Mouse (Mus musculus) embryonic facial prominence, embryonic 12.5 days (tissue): ENCODE results near the gene Leap2. TPM values are rescaled to one million over a fixed set of nuclear protein-coding genes. Genes with fewer than 3 reads are reported as not detected.

Experiments
- ATAC-seq: fragments of 200-750 bp; cut with Nextera tagmentation; 2 replicates; pipeline ENCODE4 v1.8.0; 2017; ENCODE audit not compliant: insufficient number of reproducible peaks, insufficient read depth, low FRiP score, low TSS enrichment
- H3K27ac ChIP-seq: fragments of 300-500 bp; sonication (generic); 2 replicates; pipeline ENCODE4 v1.5.1; 2016; ENCODE audit warnings: mild to moderate bottlenecking
- H3K27me3 ChIP-seq: fragments of 300-500 bp; sonication (generic); 2 replicates; pipeline ENCODE4 v1.6.1; 2016; ENCODE audit warnings: mild to moderate bottlenecking, moderate library complexity
- H3K36me3 ChIP-seq: fragments of 300-500 bp; sonication (generic); 2 replicates; pipeline ENCODE4 v1.6.1; 2016; ENCODE audit warnings: mild to moderate bottlenecking
- H3K4me1 ChIP-seq: fragments of 300-500 bp; sonication (generic); 2 replicates; pipeline ENCODE4 v1.6.1; 2016
- H3K4me2 ChIP-seq: fragments of 300-500 bp; sonication (generic); replicated peaks from 2 replicates; pipeline ENCODE4 v1.6.1; 2016; ENCODE audit warnings: mild to moderate bottlenecking, moderate library complexity
- H3K4me3 ChIP-seq: fragments of 300-500 bp; sonication (generic); 2 replicates; pipeline ENCODE4 v1.5.1; 2016; ENCODE audit warnings: mild to moderate bottlenecking
- H3K9ac ChIP-seq: fragments of 300-500 bp; sonication (generic); 2 replicates; pipeline ENCODE4 v1.6.1; 2016; ENCODE audit warnings: mild to moderate bottlenecking, moderate library complexity
- H3K9me3 ChIP-seq: fragments of 300-500 bp; sonication (generic); 2 replicates; pipeline ENCODE4 v1.6.1; 2016; ENCODE audit warnings: mild to moderate bottlenecking, moderate library complexity
- WGBS: fragments of 180-500 bp; shearing (Covaris S2); methylation state at CpG from one replicate; pipeline ENCODE4 v1.1.7; 2016; 5-methylcytosine and 5-hydroxymethylcytosine counted together
- microRNA-seq: library from miRNA; unstranded; fragments of <30 nt; microRNA quantifications from one replicate; pipeline ENCODE4, GENCODE M21; 2017
- polyA plus RNA-seq: library from polyadenylated mRNA; unstranded; fragments of >200 nt; fragmentation: Nextera tagmentation; extraction: Ambion mirVana; gene quantifications from 2 replicates; pipeline ENCODE4 v1.2.1, GENCODE M21; 2016

Leap2 gene
- polyA plus RNA-seq, 1 experiment from 2014 or later, result 0.56 TPM

- WGBS, result 68% methylated on average over 2 of the region's 2 CpGs
- H3K4me2 ChIP-seq, result no peak overlapping the region
- no peak overlapping the region for H3K9ac ChIP-seq
- H3K27ac ChIP-seq, result no peak overlapping the region; the same call in 1 of the 2 replicates
- H3K4me1 ChIP-seq, result peaks cover 5% of the 10 kb centered on the region
- no peaks in the 10 kb centered on the region for H3K9me3 ChIP-seq
- no peaks in the 10 kb centered on the region for H3K27me3 ChIP-seq
- no peak overlapping the region for H3K4me3 ChIP-seq
- H3K36me3 ChIP-seq, result peaks cover 20% of the 10 kb centered on the region
- ATAC-seq, result no peak
Observed at GRCm38 (mm10) chr11:53424826-53425225, 1.9 kb upstream of the Leap2 start.

GRCm38 (mm10) chr11:53418048-53418447 lies 4.9 kb downstream of the Leap2 start:
- no peaks in the 10 kb centered on the region for H3K27me3 ChIP-seq
- ATAC-seq, result no peak
- peaks cover 70% of the 10 kb centered on the region for H3K36me3 ChIP-seq

GRCm38 (mm10) chr11:53413871-53414270 lies 9.1 kb downstream of the Leap2 start:
- H3K4me1 ChIP-seq, result no peaks in the 10 kb centered on the region
- no peaks in the 10 kb centered on the region for H3K9me3 ChIP-seq
- 93% methylated on average over 4 of the region's 4 CpGs for WGBS
- H3K4me2 ChIP-seq, result no peak overlapping the region
- H3K9ac ChIP-seq, result no peak overlapping the region
- no peak overlapping the region for H3K27ac ChIP-seq
- no peak overlapping the region for H3K4me3 ChIP-seq
- H3K27me3 ChIP-seq, result no peaks in the 10 kb centered on the region
- no peak for ATAC-seq
- peaks cover 87% of the 10 kb centered on the region for H3K36me3 ChIP-seq

More at GRCm38 (mm10) chr11:53418048-53418447, 4.9 kb downstream of the Leap2 start:
- no peaks in the 10 kb centered on the region for H3K4me1 ChIP-seq
- H3K9me3 ChIP-seq, result no peaks in the 10 kb centered on the region
- H3K4me3 ChIP-seq, result no peak overlapping the region
- no peak overlapping the region for H3K27ac ChIP-seq
- H3K9ac ChIP-seq, result no peak overlapping the region
- no peak overlapping the region for H3K4me2 ChIP-seq

- no peaks in the 10 kb centered on the region for H3K27me3 ChIP-seq
- H3K4me1 ChIP-seq, result no peaks in the 10 kb centered on the region
- ATAC-seq, result no peak
- no peak overlapping the region for H3K9ac ChIP-seq
- H3K9me3 ChIP-seq, result no peaks in the 10 kb centered on the region
- no peak overlapping the region for H3K27ac ChIP-seq
- H3K4me2 ChIP-seq, result no peak overlapping the region
- H3K36me3 ChIP-seq, result peaks cover 84% of the 10 kb centered on the region
- no peak overlapping the region for H3K4me3 ChIP-seq
Observed at GRCm38 (mm10) chr11:53411738-53412137, 11.2 kb downstream of the Leap2 start.

GRCm38 (mm10) chr11:53403638-53404037 lies 19.3 kb downstream of the Leap2 start:
- 93% methylated on average over 1 of the region's 1 CpGs for WGBS
- ATAC-seq, result no peak
- Histone ChIP-seq H3K4me2 (no peak overlapping the region), H3K4me1 (no peaks in the 10 kb centered on the region), H3K9me3 (no peaks in the 10 kb centered on the region), H3K27me3 (no peaks in the 10 kb centered on the region), H3K27ac (no peak overlapping the region), H3K36me3 (peaks cover 78% of the 10 kb centered on the region), H3K9ac (no peak overlapping the region), H3K4me3 (no peak overlapping the region)

- 73% methylated on average over 1 of the region's 1 CpGs for WGBS
- Histone ChIP-seq H3K27ac (no peak overlapping the region), H3K4me1 (no peaks in the 10 kb centered on the region), H3K27me3 (no peaks in the 10 kb centered on the region), H3K4me2 (no peak overlapping the region), H3K9ac (no peak overlapping the region), H3K9me3 (no peaks in the 10 kb centered on the region), H3K36me3 (peaks cover 55% of the 10 kb centered on the region), H3K4me3 (no peak overlapping the region)
- no peak for ATAC-seq
Observed at GRCm38 (mm10) chr11:53393856-53394255, 29.1 kb downstream of the Leap2 start.

GRCm38 (mm10) chr11:53383758-53384428 lies 39.1 kb downstream of the Leap2 start:
- no peaks in the 10 kb centered on the region for H3K27me3 ChIP-seq
- H3K4me1 ChIP-seq, result no peaks in the 10 kb centered on the region
- no peak overlapping the region for H3K4me3 ChIP-seq
- no peak overlapping the region for H3K4me2 ChIP-seq
- H3K9me3 ChIP-seq, result no peaks in the 10 kb centered on the region
- H3K27ac ChIP-seq, result no peak overlapping the region
- 95% methylated on average over 2 of the region's 2 CpGs for WGBS
- no peak for ATAC-seq
- no peak overlapping the region for H3K9ac ChIP-seq
- H3K36me3 ChIP-seq, result peaks cover 38% of the 10 kb centered on the region

- peaks cover 29% of the 10 kb centered on the region for H3K36me3 ChIP-seq
- H3K9ac ChIP-seq, result no peak overlapping the region
- no peaks in the 10 kb centered on the region for H3K9me3 ChIP-seq
- H3K27ac ChIP-seq, result no peak overlapping the region
- 81% methylated on average over 1 of the region's 1 CpGs for WGBS
- no peak overlapping the region for H3K4me2 ChIP-seq
- no peaks in the 10 kb centered on the region for H3K27me3 ChIP-seq
- H3K4me1 ChIP-seq, result no peaks in the 10 kb centered on the region
- H3K4me3 ChIP-seq, result no peak overlapping the region
- ATAC-seq, result no peak
Observed at GRCm38 (mm10) chr11:53378918-53379317, 44.1 kb downstream of the Leap2 start.

Small RNA genes lying within 50 kb of the gene (microRNA-seq; reads per million reads assigned to microRNA genes)
- not detected for gene Mir6920

Other genes starting within 250 kb of the Leap2 start
- gene Hspa4, start 122.7 kb downstream of the Leap2 start, polyA plus RNA-seq, result 103 and 110 TPM in 2 replicates
- gene Zcchc10, start 98.5 kb downstream of the Leap2 start, polyA plus RNA-seq, result 19.2 and 21.8 TPM in 2 replicates
- 70.3 and 71.1 TPM in 2 replicates for gene Aff4, start 72.3 kb downstream of the Leap2 start, polyA plus RNA-seq
- gene Uqcrq, start 7.7 kb upstream of the Leap2 start, polyA plus RNA-seq, result 476 and 519 TPM in 2 replicates
- gene Gdf9, start 7.9 kb upstream of the Leap2 start, polyA plus RNA-seq, result 1.5 and 1.8 TPM in 2 replicates
- 0.22 and 0.27 TPM in 2 replicates for gene Gm10447, start 33.9 kb upstream of the Leap2 start, polyA plus RNA-seq
- gene Shroom1, start 34.0 kb upstream of the Leap2 start, polyA plus RNA-seq, result 5.9 and 6.5 TPM in 2 replicates
- not detected in 2 replicates for gene Gm9837, start 47.3 kb upstream of the Leap2 start, polyA plus RNA-seq
- 0.25 TPM in 1 of 2 replicates, not detected in the other for gene Gm9945, start 57.0 kb upstream of the Leap2 start, polyA plus RNA-seq
- 1.6 and 2.4 TPM in 2 replicates for gene Sowaha, start 57.1 kb upstream of the Leap2 start, polyA plus RNA-seq
- 37.0 and 38.9 TPM in 2 replicates for gene Sept8, start 96.1 kb upstream of the Leap2 start, polyA plus RNA-seq
- 101 and 112 TPM in 2 replicates for gene Kif3a, start 144.2 kb upstream of the Leap2 start, polyA plus RNA-seq
- gene Il4, start 195.5 kb upstream of the Leap2 start, polyA plus RNA-seq, result 1.2 and 2.3 TPM in 2 replicates
- gene Il13, start 211.5 kb upstream of the Leap2 start, polyA plus RNA-seq, result not detected in 2 replicates